Mouse (Mus musculus) inflammation-experienced regulatory T-cells (primary cell): ENCODE measurements around the gene 4930430F08Rik. TPM values are rescaled to one million over a fixed set of nuclear protein-coding genes. Genes with fewer than 3 reads are reported as not detected.

Experiments used
- polyA plus RNA-seq, 2 experiments: library from polyadenylated mRNA; unstranded; fragments of 100-300 nt; shearing (Covaris generic); gene quantifications; one replicate each; pipeline ENCODE4 v1.2.1; 2017

The 4930430F08Rik gene
- 10 to 100 TPM in 1 of 2 experiments, 1 to 10 TPM in 1; 6.7 to 12.2 TPM for polyA plus RNA-seq

GRCm38 (mm10) chr10:100590323-100590722, at the start of gene 4930430F08Rik, which contains the start of gene 1700017N19Rik:
TSS of gene 4930430F08Rik (minus strand) at chr10:100590423.
TSS of gene 1700017N19Rik (plus strand) at chr10:100590484.

Other genes starting within 250 kb of the 4930430F08Rik start
- gene Gm4302, start 249.6 kb downstream of the 4930430F08Rik start, polyA plus RNA-seq = 1 to 10 TPM in 1 of 2 experiments, not detected in 1; 1.0 TPM
- not detected for gene Gm4303, start 244.5 kb downstream of the 4930430F08Rik start, polyA plus RNA-seq
- not detected for gene Gm4305, start 239.3 kb downstream of the 4930430F08Rik start, polyA plus RNA-seq
- gene Gm4307, start 229.1 kb downstream of the 4930430F08Rik start, polyA plus RNA-seq = not detected
- under 1 TPM; 0.22 to 0.93 TPM for gene Gm4312, start 207.9 kb downstream of the 4930430F08Rik start, polyA plus RNA-seq
- gene Tmtc3, start 103.1 kb downstream of the 4930430F08Rik start, polyA plus RNA-seq = 1 to 10 TPM; 2.2 to 3.6 TPM
- gene Cep290, start 102.9 kb downstream of the 4930430F08Rik start, polyA plus RNA-seq = 1 to 10 TPM; 4.1 to 4.4 TPM
- not detected for gene 1700017N19Rik, start 61 bp upstream of the 4930430F08Rik start, polyA plus RNA-seq